Mouse (Mus musculus) embryonic fibroblast, embryonic 13.5 days (primary cell): ENCODE data around the gene Masp1.

Experiments
- CTCF ChIP-seq: IDR thresholded peaks from 2 replicates; pipeline ENCODE4 v1.5.1; 2011; ENCODE audit warnings: mild to moderate bottlenecking, control low read depth, low read length, moderate library complexity, borderline replicate concordance; ENCODE audit not compliant: insufficient read depth
- POLR2A ChIP-seq: IDR thresholded peaks from 2 replicates; pipeline ENCODE4 v1.6.1; 2011; ENCODE audit warnings: low read depth, mild to moderate bottlenecking, control low read depth, low read length, moderate library complexity

DNA sequence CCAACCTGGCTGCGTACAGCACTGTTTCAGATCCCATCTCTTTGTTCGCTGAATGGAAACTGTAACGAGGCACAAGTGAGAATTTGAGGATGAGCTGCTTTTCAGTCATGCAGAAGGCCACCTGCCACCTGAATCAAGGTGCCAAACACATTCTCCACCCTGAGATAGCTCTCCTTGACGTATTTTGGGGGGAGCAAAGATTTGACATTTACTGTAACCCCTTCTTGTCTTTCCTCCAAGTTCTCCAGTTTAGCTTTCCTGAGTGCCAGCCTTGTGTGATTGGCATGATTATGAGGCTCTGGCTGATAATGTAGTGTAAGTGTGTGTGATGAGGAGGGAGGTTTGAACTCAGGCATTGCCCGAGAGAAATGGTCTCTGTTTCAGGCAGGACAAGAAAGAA is 1.5 kb upstream of the Masp1 start:
- TF ChIP-seq CTCF (no peak), POLR2A (no peak)
